Mouse (Mus musculus) retina, postnatal 7 days (tissue): ENCODE results near the gene Id1.

ENCODE experiments used
- DNase-seq: peaks from one replicate; pipeline ENCODE4 v3.0.0-alpha.2; 2012; ENCODE audit warnings: low read depth, low spot score

The Id1 gene

GRCm38 (mm10) chr2:152784640-152785039 is 48.6 kb downstream of the Id1 start:
- DNase-seq: no peak

- no peak for DNase-seq
These were observed 49.6 kb downstream of the Id1 start for GRCm38 (mm10) chr2:152785446-152786350.
